Mouse (Mus musculus) ES-E14 (cell line): ENCODE measurements around the gene Spire2. TPM values are rescaled to one million over a fixed set of nuclear protein-coding genes. Genes with fewer than 3 reads are reported as not detected.
A peak's percentile ranks its signal among the peaks of the same experiment; 100 is the strongest.

Source experiments
- DNase-seq: peaks from one replicate; pipeline ENCODE4 v3.0.0-alpha.2; 2013; ENCODE audit warnings: low read depth, low spot score
- H3K27ac ChIP-seq: 2 replicates; pipeline ENCODE4 v1.5.1; 2012; ENCODE audit warnings: low read depth, mild to moderate bottlenecking, low read length, moderate library complexity, mixed read lengths; ENCODE audit not compliant: poor library complexity, insufficient read depth, severe bottlenecking
- H3K36me3 ChIP-seq: 2 replicates; pipeline ENCODE4 v1.6.1; 2012; ENCODE audit warnings: mild to moderate bottlenecking, low read length, moderate library complexity, mixed read lengths; ENCODE audit not compliant: control insufficient read depth, poor library complexity, insufficient read depth, severe bottlenecking
- H3K4me1 ChIP-seq, 2 experiments: fragments of 150-350 bp in 1 of 2; sonication (generic) in 1 of 2; 2 replicates each; pipeline ENCODE4 v1.6.1; 2012; ENCODE audit warnings: low read length in 2 of 2, mild to moderate bottlenecking in 1 of 2, mixed read lengths in 1 of 2; ENCODE audit not compliant: control insufficient read depth in 2 of 2, insufficient read depth in 2 of 2, poor library complexity in 1 of 2
- H3K4me3 ChIP-seq, 2 experiments: fragments of 150-350 bp in 1 of 2; sonication (generic) in 1 of 2; 2 replicates each; pipeline ENCODE4 v1.5.1; 2012; ENCODE audit warnings: low read length in 2 of 2, low read depth in 1 of 2, mild to moderate bottlenecking in 1 of 2, mixed read lengths in 1 of 2; ENCODE audit not compliant: insufficient read depth in 1 of 2, poor library complexity in 1 of 2, severe bottlenecking in 1 of 2
- H3K9ac ChIP-seq: 2 replicates; pipeline ENCODE4 v1.6.1; 2012; ENCODE audit warnings: low read depth, mild to moderate bottlenecking, low read length, mixed read lengths; ENCODE audit not compliant: poor library complexity, insufficient read depth, severe bottlenecking
- H3K9me3 ChIP-seq: fragments of 150-350 bp; sonication (generic); 2 replicates; pipeline ENCODE4 v1.6.1; 2012; ENCODE audit warnings: low read depth, mild to moderate bottlenecking, low read length; ENCODE audit not compliant: control insufficient read depth, insufficient read depth
- CHD2 ChIP-seq: IDR thresholded peaks from 2 replicates; pipeline ENCODE4 v1.6.1; 2014; ENCODE audit warnings: mild to moderate bottlenecking, low read depth, low read length, inconsistent platforms
- HCFC1 ChIP-seq: IDR thresholded peaks from 2 replicates; pipeline ENCODE4 v1.6.1; 2012; ENCODE audit warnings: low read length, inconsistent platforms, borderline replicate concordance; ENCODE audit not compliant: insufficient read depth
- MAFK ChIP-seq: IDR thresholded peaks from 2 replicates; pipeline ENCODE4 v1.6.1; 2014; ENCODE audit warnings: mild to moderate bottlenecking, low read depth, low read length, inconsistent platforms; ENCODE audit not compliant: insufficient read depth
- ZC3H11A ChIP-seq: IDR thresholded peaks from 2 replicates; pipeline ENCODE4 v1.6.1; 2012; ENCODE audit warnings: low read depth, mild to moderate bottlenecking, inconsistent platforms, low read length, borderline replicate concordance
- ZNF384 ChIP-seq: IDR thresholded peaks from 2 replicates; pipeline ENCODE4 v1.6.1; 2012; ENCODE audit warnings: low read depth, low read length, inconsistent platforms
- in situ Hi-C, 2 experiments: fragments of 600-800 bp; cut with MboI; formaldehyde crosslinking; loops; one replicate each; pipeline ENCODE4 v1.15.1; 2025; ENCODE audit warnings: low sequenced_read_pairs in 2 of 2, inconsistent platforms in 1 of 2; ENCODE audit not compliant: unreplicated experiment in 2 of 2
- total RNA-seq: library from RNA; depleted of rRNA; stranded (reverse); fragments of 300-350 nt; gene quantifications from 2 replicates; pipeline ENCODE4 v1.2.3, GENCODE M21; 2012

Spire2 gene
- total RNA-seq, 1 experiment, result 8.8 TPM

DNA sequence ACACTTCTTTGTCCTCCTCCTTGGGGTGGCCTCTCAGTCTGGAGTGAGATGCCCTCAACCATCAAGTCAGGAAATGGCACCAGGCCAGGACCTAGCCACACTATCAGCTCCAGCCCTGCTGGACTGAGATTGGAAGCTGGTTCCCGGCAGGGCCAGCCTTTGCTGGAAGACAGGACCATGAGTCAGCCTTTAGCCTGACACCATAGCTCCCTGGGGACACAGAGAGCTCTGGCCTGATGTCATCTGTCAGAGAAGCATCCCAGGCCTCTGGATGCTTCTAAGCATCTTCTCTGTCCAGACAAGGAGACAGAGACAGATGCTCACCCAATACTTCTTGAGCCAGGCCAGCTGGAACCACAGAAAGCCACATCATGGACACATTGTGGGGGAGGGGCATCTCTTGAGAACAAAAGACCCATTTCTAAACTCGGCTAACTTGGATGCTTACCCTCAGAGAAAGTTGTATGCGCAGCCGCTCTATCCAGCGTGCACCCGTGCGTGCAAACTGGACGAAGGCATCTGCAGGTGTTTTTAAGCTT is 77.6 kb downstream of the Spire2 start:
- in situ Hi-C loops, result no loop called here
- no peak overlapping the region for H3K4me3 ChIP-seq
- peaks cover 2 to 13% of the 10 kb centered on the region in 2 experiments; a peak in 2 of 4 replicates for H3K4me1 ChIP-seq
- H3K9ac ChIP-seq, result no peak overlapping the region
- no peaks in the 10 kb centered on the region for H3K36me3 ChIP-seq
- no peak overlapping the region for H3K27ac ChIP-seq
- no peaks in the 10 kb centered on the region for H3K9me3 ChIP-seq
- TF ChIP-seq ZNF384 (no peak), HCFC1 (no peak), MAFK (no peak), CHD2 (no peak), ZC3H11A (no peak)
- no peak for DNase-seq

DNA sequence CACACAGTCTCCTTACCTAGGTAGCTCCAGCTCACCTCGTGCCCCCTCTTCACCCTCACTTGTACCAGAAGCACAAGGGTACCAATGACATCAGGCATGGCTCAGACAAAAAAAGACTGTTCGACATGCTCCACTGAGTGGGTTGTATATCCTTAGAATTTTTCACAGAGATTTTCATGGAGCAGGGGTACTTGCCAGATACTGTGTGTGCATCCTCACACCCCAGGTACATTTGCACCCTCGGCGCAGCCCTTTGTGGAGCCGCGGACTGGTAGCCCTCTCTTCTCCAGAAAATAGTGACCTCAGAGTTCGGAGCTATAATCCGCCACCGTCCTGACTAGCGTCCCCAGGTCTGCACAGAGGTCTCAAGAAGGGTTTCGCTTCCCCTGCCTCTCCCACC is 78.3 kb downstream of the Spire2 start:
- Histone ChIP-seq H3K4me1 (peaks cover 2 to 13% of the 10 kb centered on the region in 2 experiments; a peak in 2 of 4 replicates), H3K4me3 (peak overlapping the region; percentile 61 to 66), H3K9ac (no peak overlapping the region), H3K9me3 (no peaks in the 10 kb centered on the region), H3K27ac (no peak overlapping the region), H3K36me3 (no peaks in the 10 kb centered on the region)
- in situ Hi-C loops, result no loop called here
- DNase-seq, result no peak
- TF ChIP-seq CHD2 (no peak), MAFK (no peak), ZNF384 (no peak), HCFC1 (no peak), ZC3H11A (no peak)

DNA sequence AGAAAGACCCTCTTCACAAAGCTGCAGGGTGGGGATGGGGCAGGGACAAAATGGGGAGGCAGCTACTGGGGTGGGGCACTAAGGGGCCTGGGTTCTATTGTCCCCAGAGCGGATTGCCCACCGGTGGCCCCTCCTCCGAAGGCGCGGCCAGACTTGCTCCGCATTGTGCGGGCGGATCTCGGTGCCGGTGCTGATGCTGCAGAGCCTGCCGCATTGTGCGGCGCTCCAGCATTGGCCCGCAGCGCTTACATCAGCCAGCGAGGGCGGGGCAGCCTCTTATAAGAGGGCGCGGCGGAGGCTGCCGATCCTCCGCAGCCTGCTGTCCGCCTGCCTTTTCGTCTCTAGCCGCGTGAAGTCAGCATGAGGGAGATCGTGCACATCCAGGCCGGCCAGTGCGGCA is 78.7 kb downstream of the Spire2 start, which contains the start of gene Tubb3:
TSS of gene Tubb3 (plus strand) at position 179 of the 400 bp plus-strand sequence.
- no peaks in the 10 kb centered on the region for H3K9me3 ChIP-seq
- DNase-seq, result peak; percentile 67
- peak within 1 kb of the TSS; percentile 26; the same call in 1 of the 2 replicates for H3K27ac ChIP-seq
- TF ChIP-seq HCFC1, result no peak
- 0 out of 2 replicates have a peak, but pooled peaks have one; percentile 14 for TF ChIP-seq MAFK
- no peak for TF ChIP-seq CHD2
- no peak for TF ChIP-seq ZC3H11A
- peaks cover 2 to 12% of the 10 kb centered on the region in 2 experiments; a peak in 2 of 4 replicates for H3K4me1 ChIP-seq
- H3K4me3 ChIP-seq, result peak within 1 kb of the TSS; percentile 61 to 66
- in situ Hi-C loops, result no loop called here
- peak within 1 kb of the TSS; percentile 52 for H3K9ac ChIP-seq
- no peaks in the 10 kb centered on the region for H3K36me3 ChIP-seq

DNA sequence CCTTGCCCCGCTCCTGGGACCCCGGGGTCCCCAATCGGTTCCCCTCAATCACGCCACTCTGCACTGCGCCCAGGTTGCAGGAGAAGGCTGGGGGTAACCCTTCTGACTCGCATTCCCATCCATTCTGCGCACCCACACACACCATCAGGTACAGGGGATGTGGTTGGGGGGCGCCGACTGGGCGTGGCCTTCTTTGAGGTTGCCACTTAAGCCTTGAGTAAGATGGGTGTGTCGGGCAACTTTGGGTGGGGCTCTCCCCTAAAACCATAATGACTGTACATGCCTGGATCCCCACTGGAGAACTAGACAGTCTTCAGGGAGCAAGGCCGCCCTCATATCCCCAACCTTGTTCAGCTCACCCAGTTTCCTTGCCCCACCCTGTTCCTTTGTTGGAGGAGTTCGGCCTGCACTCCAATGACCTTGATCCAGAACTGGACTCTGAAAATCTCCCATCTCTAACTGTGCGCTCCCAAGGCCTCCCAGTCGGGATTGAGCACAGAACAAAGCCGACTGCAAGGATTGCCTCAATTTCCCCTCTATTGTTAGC is 79.3 kb downstream of the Spire2 start:
- DNase-seq, result peak; percentile 22
- Histone ChIP-seq H3K9me3 (no peaks in the 10 kb centered on the region), H3K27ac (peak overlapping the region; percentile 26; the same call in 1 of the 2 replicates), H3K4me3 (peak overlapping the region; percentile 61 to 66), H3K36me3 (no peaks in the 10 kb centered on the region), H3K9ac (peak overlapping the region; percentile 52), H3K4me1 (peaks cover 2 to 14% of the 10 kb centered on the region in 2 experiments; a peak in 2 of 4 replicates)
- in situ Hi-C loops, result no loop called here
- TF ChIP-seq MAFK (no peak), HCFC1 (no peak), ZC3H11A (no peak), CHD2 (no peak), ZNF384 (no peak)

DNA sequence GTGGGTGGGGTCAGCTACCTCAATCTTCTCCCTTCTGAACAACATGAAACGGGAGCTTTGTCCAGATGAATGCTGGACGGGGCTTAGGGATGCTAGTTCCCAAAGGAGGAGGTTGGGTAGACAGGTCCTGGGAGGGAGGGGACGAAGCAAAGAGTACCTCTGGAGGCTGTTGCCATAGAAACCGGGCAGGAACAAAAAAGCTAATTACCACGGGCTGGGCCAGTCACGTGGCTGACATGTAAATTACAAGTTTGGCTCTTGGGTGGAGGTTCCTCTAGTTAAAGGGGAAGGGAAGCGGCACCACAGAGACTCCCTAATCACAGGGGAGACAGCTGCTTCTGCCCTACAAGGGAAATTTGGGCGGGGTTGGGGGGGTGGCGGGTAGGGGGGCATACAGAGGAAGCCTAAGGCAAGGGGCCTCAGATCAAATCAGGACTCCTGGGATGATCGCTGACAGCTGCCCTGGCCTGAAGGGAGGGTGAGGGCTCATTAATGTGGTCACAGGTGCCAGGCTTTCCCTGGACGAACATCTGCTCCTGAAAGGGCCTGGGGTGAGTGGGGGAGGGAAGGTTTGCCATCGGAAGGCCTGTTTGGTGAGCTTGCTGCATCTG is 80.2 kb downstream of the Spire2 start:
- Histone ChIP-seq H3K4me1 (peaks cover 2 to 13% of the 10 kb centered on the region in 2 experiments; a peak in 2 of 4 replicates), H3K9ac (no peak overlapping the region), H3K36me3 (no peaks in the 10 kb centered on the region), H3K4me3 (peak overlapping the region; percentile 7 to 66; a peak in 2 of 4 replicates), H3K27ac (no peak overlapping the region), H3K9me3 (no peaks in the 10 kb centered on the region)
- no peak for TF ChIP-seq HCFC1
- TF ChIP-seq MAFK, result no peak
- TF ChIP-seq ZC3H11A, result no peak
- TF ChIP-seq CHD2, result no peak
- no peak for TF ChIP-seq ZNF384
- DNase-seq, result peak; percentile 89
- in situ Hi-C loops, result no loop called here
